Mouse (Mus musculus): ENCODE measurements around the gene Gm47996.

The Gm47996 gene

GRCm38 (mm10) chr1:151250109-151250508 is 40.2 kb downstream of the Gm47996 start:
- no peak for DNase-seq (ENCODE audit: low spot score)

- DNase-seq (ENCODE audit: low spot score): peak; percentile 56
Measured at GRCm38 (mm10) chr1:151250529-151251193, 40.7 kb downstream of the Gm47996 start.

GRCm38 (mm10) chr1:151251194-151252010 is 41.5 kb downstream of the Gm47996 start:
- DNase-seq (ENCODE audit: low spot score): no peak

GRCm38 (mm10) chr1:151255422-151255821 is 45.5 kb downstream of the Gm47996 start:
- DNase-seq (ENCODE audit: low spot score): no peak

- DNase-seq (ENCODE audit: low spot score): no peak
Measured at GRCm38 (mm10) chr1:151258090-151258954, 48.4 kb downstream of the Gm47996 start.

GRCm38 (mm10) chr1:151259061-151259460 is 49.1 kb downstream of the Gm47996 start:
- DNase-seq (ENCODE audit: low spot score): no peak
